Mouse (Mus musculus) skeletal muscle tissue, adult 2 months (tissue): Measurements from ENCODE around the gene Cyb561d2.
"Not testable (repeated sequence)": the region's sequence is repeated elsewhere in the genome, so short reads cannot be mapped to it uniquely, and the experiment has no call there.

Experiments used
- DNase-seq: peaks from one replicate; pipeline ENCODE4 v3.0.0-alpha.2; 2012; ENCODE audit warnings: low read depth, low spot score

Cyb561d2 gene

DNA sequence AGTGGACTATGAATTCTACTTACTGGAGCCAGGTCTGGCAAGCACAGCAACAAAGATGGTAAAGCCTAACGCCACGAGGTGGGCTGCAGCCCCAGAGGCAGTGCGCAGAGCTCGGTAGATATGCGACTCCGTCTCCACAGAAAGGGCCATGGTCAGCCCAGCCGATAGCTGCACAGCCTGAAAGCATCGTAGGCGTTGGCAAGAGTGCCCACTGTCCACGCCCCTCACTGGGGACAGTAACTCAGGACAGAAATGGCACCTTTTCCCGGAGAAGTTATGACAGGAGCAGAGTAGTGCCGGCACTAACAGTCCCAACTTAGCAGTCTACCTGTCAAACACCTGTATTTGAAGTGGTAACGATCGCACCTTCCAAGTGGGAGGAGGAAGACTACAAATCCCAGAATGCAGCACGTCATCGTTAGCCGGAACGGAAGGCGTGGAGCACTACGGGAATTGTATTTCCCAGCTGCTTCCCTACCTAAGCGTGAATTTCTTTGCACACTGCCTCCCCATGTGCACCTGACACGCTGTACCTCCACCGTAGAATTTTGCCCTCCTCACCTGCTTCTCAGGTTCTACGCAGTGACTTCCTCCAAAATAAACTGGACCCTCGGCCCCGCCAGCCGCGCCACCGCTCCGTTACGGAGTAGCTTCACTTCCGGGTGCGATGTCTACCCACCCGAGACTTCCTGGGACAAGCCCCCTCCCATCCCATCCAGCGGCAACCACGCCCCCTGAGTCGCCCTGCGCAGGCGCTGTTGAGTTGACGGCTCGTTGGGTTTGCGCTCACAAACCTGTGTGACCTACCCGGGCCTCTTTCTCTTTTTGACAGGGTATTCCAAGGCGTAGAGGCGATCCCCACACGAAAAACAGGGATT lies at the start of gene Cyb561d2, which contains the start of gene Nprl2:
TSS of gene Cyb561d2 (minus strand) at position 720 of the 878 bp plus-strand sequence.
TSS of gene Nprl2 (plus strand) at position 753 of the 878 bp plus-strand sequence.
- DNase-seq = peak; percentile 89

GRCm38 (mm10) chr9:107590773-107591060 lies 48.7 kb upstream of the Cyb561d2 start:
- DNase-seq = no peak

GRCm38 (mm10) chr9:107590058-107590772 lies 48.2 kb upstream of the Cyb561d2 start:
- peak; percentile 82 for DNase-seq

DNA sequence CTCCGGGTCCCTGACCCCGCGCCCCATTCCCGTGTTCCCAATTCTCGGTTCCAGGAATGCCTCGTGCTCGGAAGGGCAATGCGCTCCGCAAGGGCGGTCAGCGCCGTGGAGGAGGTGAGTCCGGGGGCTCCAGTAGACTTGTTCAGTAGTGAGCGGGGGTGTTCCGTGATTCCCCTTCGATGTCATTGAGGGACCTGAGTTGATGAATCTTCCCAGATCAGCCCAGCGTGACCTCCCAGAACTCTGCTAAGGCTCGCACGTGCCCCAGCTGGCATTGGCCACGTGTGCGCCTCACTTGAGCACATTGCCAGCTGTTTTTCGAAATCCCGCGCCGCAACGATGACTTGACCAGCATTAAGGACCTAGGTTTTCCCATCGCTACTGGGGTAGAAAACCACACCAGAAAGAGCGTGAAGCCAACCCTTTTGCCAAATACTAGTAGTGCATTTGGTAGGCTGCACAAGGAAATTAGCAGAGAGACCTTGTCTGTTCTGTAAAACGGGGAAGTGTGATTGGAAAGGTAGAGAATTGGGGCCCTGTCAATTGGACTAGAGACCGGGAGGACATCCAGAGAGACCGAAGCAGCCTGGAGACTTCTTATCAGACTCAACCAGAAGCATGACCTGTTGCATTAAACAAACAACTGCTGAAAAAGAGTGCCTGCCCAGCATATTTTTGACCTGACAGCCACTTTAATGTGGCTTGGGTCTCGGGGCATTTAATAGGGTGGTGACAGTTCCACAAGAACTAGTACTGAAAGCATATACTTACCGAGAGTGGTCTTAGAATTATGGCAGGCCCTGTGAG lies 46.0 kb upstream of the Cyb561d2 start:
- peak; percentile 65 for DNase-seq

GRCm38 (mm10) chr9:107586974-107587832 lies 45.2 kb upstream of the Cyb561d2 start, which contains the start of gene Ifrd2:
Ifrd2 (plus strand) TSS chr9:107587642.
- peak; percentile 97 for DNase-seq

DNA sequence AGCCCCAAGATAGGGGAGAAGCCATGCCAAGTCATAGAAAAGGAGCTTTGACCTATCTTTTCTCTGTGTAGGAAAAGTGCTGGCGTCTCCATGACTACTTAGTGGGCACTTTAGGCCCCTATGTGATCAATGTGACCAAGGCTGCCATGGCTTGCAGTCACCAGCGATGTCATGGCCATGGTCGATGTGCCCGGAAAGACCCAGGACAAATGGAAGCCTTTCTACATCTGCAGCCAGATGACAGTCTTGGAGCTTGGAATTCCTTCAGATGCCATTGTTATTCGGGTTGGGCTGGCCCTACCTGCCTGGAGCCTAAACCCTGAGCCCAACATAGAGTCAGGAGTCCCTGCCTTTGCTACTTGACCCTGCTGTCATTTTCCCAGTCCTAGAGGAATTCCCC lies 44.5 kb upstream of the Cyb561d2 start:
- no peak for DNase-seq

DNA sequence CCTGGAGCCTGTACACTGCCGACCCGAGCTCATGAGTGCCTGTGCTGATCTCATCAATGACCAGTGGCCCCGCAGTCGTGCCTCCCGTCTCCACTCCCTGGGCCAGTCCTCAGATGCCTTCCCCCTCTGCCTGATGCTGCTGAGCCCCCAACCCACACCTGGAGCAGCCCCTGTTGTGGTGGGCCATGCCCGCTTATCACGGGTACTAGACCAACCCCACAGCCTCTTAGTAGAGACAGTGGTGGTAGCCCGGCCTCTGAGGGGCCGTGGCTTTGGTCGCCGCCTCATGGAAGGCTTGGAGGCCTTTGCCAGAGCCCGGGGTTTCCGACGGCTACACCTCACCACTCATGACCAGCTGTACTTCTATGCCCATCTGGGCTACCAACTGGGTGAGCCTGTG lies 41.2 kb upstream of the Cyb561d2 start:
- DNase-seq = no peak

- no peak for DNase-seq
These were observed 40.6 kb upstream of the Cyb561d2 start for GRCm38 (mm10) chr9:107582509-107583062.

DNA sequence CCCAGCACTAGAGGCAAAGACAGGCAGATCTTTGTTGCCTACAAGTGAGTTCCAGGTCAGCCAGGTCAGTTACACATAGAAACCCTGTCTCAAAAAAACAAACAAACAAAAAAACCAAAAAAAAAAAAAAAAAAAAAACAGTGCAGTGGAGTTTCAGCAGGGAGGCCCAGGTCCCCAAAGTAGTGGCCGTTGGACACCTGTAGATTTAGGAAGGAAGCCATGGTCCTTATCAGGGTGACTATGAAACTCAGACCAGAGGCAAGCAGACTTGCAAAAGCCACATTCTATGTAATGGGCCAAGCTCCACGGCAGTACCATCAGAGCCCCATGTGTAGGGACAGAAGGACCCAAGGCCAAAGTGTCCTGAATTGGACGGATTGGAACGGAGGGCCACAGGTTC lies 39.6 kb upstream of the Cyb561d2 start:
- DNase-seq = no peak

DNA sequence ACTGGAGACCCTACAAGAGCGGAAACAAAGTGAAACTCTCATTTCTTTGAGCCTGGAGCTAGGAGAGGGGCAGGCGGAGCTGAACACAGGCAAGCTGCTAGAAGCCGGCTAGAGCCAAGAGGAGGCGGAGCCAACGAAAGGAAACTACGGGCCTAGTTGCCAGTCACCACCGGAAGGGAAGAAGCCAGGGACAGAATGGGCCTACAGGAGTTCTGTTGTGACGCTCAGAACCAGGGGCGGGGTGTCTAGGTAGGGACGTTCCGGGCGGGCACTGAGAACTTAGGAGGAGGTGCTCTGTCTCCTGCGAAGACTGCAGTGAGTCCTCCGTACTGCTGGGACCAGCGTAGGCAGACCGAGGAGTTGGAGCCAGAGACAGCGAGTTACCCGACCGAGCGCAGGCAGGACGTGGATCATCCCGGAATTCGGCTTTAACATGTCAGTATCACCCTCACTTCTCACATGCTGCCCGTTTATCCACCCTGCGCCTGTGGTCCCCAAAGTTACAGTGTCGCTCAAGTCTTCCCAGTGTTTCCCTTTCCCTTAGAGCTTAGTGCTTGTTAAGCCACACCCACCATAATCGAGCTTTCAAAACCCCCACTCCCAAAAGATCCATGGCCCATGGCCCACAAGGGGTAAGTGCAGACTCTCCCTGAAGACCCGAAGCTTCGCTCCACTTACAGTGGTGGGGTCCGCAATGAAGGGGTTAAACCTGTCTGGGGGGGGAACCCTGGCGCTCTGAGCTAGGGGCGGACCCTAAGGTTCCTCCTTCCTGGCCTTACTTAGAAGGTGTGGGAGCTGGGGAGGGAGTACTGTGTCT lies 38.7 kb upstream of the Cyb561d2 start, which contains the start of gene Hyal3:
TSS of gene Hyal3 (plus strand) at position 318 of the 817 bp plus-strand sequence.
- DNase-seq = peak; percentile 89

DNA sequence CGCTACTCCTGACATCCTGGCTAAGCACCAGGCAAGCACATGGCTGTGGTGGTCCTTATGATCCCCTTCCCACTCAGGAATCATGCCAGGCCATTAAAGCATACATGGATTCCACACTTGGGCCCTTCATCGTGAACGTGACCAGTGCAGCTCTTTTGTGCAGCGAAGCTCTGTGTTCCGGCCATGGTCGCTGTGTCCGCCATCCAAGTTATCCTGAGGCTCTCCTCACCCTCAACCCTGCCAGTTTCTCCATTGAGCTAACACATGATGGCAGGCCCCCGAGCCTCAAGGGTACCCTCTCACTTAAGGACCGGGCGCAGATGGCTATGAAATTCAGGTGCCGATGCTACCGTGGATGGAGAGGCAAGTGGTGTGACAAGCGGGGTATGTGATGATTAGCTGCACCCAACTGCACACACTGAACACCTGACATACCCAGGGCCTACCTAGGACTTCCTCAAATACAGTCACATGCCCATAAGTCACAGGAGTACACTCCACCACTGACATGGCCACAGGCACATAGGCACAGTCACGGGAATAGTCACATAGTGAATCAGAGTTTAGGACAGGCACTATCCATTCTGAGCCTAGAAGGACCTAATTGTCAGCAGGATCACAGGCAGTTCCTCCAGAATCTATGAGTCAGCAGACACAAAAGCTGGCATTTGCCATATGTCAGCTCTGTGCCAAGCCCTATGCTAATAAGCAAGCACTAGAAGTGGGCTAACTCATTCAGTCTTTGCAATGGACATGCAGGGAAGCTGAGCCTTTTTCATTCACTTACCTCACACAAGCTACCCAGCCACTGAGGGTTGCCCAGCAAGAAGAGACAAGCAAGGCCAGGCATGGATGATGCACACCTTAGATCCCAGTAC lies 37.3 kb upstream of the Cyb561d2 start:
- no peak for DNase-seq

DNA sequence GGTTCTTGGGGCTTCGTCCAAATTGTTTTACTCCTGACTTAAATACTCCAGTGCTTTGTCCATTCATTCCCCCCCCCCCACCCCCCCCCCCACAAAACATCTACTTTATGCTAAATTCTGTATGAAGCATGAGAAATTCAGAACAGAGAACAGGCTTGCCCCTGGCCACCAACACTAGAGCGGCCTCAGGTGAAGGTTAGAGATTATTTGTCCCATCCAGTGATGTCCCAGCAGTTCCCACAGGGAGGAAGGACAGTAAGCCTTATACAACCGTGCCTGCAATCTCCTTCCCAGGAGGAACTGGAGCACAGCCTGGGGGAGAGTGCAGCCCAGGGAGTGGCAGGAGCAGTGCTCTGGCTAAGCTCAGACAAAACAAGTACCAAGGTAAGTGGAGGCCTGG lies 36.6 kb upstream of the Cyb561d2 start, which contains the start of gene Naa80:
TSS of gene Naa80 (plus strand) at position 301 of the 400 bp plus-strand sequence.
- DNase-seq = no peak

- no peak for DNase-seq
These were observed 35.9 kb upstream of the Cyb561d2 start for GRCm38 (mm10) chr9:107577871-107578270.

DNA sequence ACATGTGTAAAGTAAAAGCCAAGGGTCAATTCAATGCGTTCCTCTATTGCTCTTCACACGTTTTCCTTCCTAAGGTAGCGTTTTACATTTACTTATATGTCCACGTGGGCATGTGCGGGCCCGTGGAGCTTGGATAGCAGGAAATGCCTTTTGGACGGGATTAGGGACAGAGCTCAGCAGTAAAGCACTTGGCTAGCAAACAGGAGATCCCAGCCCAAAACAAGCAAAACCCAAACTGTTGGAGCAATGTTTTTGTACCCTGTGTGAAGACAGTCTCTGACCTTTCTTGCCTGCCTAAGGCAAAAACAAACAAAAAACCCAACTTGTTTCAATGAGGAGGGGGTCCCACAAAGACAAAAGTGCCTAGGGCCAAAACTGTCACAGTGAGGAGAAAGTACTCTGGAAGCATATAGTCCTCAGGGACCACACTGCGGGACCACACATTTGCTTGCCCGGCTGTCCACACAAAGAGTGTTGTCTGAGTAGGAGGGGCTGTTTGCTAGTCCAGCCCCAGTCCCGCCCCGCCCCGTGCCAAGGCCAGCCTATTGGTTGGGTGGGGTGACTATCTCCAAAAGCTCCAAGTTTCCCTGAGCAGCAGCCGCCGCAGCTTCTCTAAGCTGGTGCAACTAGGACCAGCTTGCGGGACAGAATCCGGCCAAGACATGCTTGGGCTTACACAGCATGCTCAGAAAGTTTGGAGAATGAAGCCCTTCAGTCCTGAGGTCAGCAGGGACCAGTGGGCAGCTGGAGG lies 34.5 kb upstream of the Cyb561d2 start, which contains the start of gene Hyal1:
TSS of gene Hyal1 (plus strand) at position 571 of the 751 bp plus-strand sequence.
- peak; percentile 79 for DNase-seq

- no peak for DNase-seq
These were observed 33.8 kb upstream of the Cyb561d2 start for GRCm38 (mm10) chr9:107575579-107576356.

DNA sequence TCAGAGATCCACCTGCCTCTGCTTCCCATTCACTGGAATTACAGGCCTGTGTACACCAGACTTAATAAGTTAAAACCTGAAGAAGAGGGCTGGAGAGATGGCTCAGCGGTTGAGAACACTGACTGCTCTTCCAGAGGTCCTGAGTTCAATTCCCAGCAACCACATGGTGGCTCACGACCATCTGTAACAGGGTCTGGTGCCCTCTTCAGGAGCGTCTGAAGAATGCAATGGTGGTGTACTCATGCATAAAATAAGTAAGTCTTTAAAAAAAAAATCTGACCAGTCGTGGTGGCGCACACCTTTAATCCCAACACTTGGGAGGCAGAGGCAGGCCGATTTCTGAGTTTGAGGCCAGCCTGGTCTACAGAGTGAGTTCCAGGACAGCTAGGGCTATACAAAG lies 31.8 kb upstream of the Cyb561d2 start:
- not testable (repeated sequence) for DNase-seq

GRCm38 (mm10) chr9:107572327-107572662 lies 30.3 kb upstream of the Cyb561d2 start:
- DNase-seq = no peak
